Mouse (Mus musculus) T-helper 17 cell (primary cell): ENCODE results near the gene Insyn1.

ENCODE experiments used
- in situ Hi-C, 2 experiments: fragments of 300-600 bp; cut with MboI, MseI; formaldehyde crosslinking; loops; 1 replicate in 1 of 2; 2 replicates in 1 of 2; pipeline ENCODE4 v1.15.1; 2025; ENCODE audit warnings: high pct_unique_total_duplicates in 2 of 2

Gene Insyn1

DNA sequence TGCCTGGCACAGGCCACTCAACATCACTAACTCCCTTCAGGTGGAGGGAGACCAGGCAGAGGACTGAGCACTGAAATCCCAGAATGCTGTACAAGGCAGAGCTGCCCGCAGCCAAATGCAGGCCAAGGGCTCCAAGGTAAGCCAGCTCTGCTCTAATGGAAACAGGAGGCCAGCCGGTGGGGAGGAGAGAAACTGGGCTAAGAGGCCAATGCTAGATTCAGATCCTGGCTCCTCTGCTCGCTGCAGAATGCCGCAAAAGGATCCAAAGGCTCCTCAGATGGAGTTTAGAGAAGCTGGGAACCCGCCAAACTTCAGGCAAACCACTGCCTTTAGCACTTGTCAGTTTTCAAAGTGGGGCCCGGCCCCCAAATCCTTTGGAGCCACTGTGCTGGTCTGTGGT, 44.9 kb downstream of the Insyn1 start:
- in situ Hi-C loops = loop anchor here in 1 of 2 experiments (10.0 kb wide), 1 partner anchor 341 kb away; no protein-coding TSS in a partner anchor

DNA sequence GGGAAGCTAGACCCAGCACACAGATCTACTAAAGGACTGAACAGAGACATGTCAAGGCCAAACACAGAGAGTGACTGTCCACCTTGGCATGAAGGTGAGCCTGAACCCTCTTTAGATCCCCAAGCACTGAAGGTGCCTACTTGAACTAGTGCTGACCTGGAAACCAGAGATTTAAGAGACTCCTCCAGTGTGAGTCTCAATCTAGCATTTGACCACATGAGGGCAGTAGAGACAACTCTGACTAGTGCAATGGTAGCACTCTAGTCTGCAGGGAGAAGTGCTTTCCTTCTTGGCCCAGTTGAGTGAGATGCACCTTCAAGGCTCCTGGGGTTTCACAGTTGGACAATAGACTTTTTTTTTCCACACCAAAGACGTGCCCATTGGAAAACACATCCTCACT, 46.4 kb downstream of the Insyn1 start:
- in situ Hi-C loops = loop anchor here (5.0 to 10.0 kb wide), 4 partner anchors 123 to 1252 kb away; no protein-coding TSS in a partner anchor

DNA sequence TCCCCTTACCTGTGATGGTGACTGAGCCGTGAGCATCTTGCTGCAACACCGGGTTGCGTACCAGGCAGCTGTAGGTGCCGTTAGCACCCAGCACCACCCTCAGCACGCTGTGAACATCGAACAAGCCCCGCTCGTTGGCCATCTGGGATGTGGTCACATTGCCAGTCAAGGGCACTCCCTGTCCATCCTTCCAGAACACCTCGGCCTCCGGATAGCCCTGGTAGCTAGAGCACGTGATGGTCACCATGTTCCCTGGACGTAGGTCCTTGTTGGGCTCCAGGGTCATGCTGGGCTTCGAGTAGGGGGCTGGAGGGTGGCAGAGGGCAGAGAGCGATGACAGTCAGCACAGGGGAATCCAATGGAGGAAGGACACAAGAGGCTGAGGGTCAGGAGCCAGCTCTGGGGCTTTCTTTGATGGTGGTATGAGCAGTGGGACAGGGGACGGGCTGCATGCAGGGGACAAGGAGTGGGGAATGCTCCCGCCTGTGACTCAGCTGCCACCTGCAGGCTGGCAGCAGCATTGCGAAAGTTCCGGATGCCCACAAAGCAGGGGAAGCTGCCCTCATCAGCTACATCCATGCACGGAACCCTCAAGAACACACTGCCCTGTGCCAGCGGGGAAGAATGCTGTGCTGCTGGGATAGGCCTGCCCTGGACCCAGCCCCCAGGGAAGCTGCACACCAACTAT, 47.2 kb downstream of the Insyn1 start:
- in situ Hi-C loops = loop anchor here (5.0 to 10.0 kb wide), 4 partner anchors 122 to 1253 kb away; no protein-coding TSS in a partner anchor

DNA sequence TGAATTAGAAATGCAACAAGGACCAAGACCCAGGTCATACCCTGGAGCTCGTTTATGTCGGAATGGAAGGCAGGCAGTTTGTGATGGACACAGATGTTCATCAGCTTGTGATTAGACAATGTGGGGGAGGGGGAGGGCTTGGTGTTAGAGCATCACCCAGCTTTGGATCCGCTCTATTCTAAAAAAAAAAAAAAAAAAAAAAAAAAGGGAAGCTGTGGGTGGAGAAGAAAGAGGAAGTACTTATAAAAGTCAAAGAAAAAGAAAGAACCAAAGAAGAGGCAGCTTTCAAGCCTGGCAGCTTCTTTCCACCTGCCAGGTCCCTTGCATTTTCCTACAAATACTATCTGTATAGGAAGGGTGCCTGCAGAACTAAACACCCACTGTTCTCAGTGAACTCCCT, 49.4 kb downstream of the Insyn1 start:
- in situ Hi-C loops = loop anchor here (5.0 to 10.0 kb wide), 4 partner anchors 120 to 1255 kb away; no protein-coding TSS in a partner anchor

DNA sequence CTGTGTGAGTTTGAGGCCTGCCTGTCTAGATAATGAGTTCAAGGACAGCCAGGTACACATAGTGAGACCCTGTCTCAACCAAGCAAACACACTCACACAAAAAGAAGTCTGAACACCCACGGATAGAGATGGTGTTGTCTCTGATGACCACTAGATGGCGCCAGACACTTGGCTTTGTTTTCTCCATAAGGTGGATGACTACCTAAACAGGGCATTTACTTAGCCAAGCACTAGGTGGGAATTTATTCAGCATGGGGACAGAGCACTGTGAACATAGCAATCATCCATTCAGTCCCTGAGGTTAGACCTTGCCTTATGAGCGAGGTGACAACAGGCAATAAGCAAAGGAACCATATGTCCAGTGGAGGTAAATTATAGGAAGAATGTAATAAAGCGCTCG, 51.5 kb downstream of the Insyn1 start:
- in situ Hi-C loops = loop anchor here (5.0 to 10.0 kb wide), 7 partner anchors 115 to 1935 kb away; no protein-coding TSS in a partner anchor

DNA sequence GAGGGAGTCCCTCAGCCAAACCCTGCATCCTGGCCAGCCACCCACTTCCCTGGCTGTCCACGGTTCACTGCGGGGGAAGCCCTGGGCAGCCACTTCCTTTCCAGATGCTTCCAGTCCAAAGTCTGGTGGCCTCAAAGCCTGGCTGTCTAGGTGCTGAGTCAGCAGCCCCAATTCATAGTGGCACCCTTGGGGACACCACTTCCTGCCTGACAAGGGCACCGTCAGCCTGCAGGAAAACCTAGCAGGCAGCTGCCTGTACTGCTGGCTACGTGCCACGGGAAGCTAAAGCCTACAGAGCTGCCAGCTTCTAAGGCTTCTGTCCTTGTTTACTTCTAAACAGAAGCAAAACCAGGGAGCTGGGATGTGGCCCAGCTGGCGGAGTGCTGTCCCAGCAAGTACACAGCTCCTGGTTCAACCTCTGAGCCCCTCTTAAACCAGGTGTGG, 53.5 kb downstream of the Insyn1 start:
- in situ Hi-C loops = loop anchor here (5.0 to 10.0 kb wide), 3 partner anchors 113 to 1933 kb away; no protein-coding TSS in a partner anchor

DNA sequence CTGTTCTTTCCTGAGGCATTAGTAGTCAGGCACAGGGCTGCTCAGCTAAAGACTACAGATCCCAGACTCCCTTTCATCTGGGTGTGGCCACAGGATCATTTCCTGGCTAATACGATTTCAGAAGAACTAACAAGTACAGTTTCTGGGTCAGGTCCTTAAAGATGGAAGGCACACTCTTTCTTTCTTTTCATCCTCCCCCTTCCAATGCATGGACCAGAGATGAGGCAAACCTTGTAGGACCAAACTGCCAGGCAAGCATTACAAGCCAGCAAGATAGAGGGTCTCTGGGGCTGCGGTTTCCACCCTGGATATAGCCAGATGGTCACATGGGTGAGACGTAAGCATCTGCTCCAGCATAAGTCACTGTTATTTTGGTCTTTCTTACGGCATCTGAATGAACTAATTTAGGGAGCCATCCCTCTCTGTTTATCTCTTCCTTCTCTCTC, 56.5 kb downstream of the Insyn1 start:
- in situ Hi-C loops = loop anchor here (5.0 to 10.0 kb wide), 3 partner anchors 110 to 1930 kb away; no protein-coding TSS in a partner anchor

DNA sequence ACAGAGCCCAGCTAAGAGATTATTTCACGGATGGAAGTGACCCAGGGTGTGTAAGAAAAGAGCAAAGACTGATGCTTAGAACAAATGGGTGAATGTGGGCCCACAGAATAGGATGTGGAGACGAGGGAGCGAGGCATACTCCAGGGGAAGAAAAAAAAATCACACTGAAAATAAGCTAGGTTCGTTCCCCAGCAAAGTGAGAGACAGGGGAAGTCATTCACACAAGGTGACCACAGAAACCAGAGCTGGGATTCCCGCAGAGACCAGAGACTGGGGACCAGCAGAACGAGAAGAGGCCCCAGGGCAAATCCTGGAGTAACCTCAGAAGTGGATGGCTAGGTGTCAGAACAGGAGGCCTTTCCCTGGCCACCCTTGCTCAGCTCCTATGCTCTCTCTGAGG, 57.0 kb downstream of the Insyn1 start:
- in situ Hi-C loops = loop anchor here (10.0 kb wide), 2 partner anchors 109 to 1929 kb away; no protein-coding TSS in a partner anchor

DNA sequence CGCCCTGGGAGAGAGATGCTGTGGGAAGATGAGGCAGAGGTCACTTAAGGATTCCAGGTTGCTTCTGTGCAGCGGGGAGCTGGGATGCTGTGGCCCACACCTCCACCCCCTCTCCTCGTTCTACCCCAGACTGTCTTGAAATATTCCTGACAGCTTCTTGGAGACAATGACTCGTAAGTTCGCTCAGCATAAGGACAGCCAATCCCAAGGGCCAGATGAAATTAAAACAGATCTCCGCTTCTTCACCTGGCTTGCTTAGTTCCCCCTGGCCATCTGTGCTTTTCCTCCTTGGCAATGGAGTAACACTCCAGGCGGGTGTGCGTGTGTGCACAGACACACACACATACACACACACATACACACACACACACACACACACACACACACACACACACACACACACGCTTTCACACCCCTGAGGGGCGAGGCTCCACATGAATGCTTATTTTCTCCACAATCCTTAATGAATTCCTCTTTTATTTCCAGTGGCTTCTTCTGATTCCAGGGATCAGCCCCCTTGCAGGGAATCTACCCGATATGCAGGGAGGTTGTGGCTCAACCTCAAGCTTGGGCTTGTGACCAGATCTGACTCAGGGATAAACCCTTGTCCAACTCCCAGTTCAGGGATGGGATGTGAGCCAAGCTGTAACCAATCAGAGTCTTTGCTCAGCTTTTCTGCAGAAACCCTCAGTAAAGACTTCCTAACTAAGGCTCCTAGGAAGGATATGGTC, 58.4 kb downstream of the Insyn1 start:
- in situ Hi-C loops = loop anchor here (10.0 kb wide), 2 partner anchors 108 to 1928 kb away; no protein-coding TSS in a partner anchor

DNA sequence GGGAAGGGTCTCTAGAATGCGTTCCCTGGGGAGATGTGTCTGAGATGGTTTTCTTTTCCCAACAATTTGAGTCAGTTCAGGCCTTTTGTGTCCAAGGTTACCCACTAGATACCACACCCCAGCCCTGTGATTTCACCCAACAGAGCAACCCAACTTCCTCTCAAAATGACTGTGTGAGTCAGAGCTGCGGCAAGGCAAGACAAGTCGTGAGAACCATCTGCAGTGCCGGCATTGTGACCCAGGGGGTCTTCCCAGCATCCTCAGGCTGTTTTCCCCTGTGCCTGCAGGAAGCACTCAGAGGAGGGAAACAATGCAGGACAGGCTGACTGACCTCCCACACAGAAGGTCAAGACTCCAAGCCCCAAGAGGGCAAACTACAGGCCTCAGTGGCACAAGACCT, 60.5 kb downstream of the Insyn1 start:
- in situ Hi-C loops = loop anchor here (10.0 kb wide), 2 partner anchors 106 to 1926 kb away; no protein-coding TSS in a partner anchor
